Mouse (Mus musculus) cerebellum, adult 11-12 months (tissue): ENCODE data around the gene Cdadc1.
"Not testable (repeated sequence)": the region's sequence is repeated elsewhere in the genome, so short reads cannot be mapped to it uniquely, and the experiment has no call there.

ENCODE experiments used
- DNase-seq: peaks from one replicate; pipeline ENCODE4 v3.0.0; 2022

Gene Cdadc1

DNA sequence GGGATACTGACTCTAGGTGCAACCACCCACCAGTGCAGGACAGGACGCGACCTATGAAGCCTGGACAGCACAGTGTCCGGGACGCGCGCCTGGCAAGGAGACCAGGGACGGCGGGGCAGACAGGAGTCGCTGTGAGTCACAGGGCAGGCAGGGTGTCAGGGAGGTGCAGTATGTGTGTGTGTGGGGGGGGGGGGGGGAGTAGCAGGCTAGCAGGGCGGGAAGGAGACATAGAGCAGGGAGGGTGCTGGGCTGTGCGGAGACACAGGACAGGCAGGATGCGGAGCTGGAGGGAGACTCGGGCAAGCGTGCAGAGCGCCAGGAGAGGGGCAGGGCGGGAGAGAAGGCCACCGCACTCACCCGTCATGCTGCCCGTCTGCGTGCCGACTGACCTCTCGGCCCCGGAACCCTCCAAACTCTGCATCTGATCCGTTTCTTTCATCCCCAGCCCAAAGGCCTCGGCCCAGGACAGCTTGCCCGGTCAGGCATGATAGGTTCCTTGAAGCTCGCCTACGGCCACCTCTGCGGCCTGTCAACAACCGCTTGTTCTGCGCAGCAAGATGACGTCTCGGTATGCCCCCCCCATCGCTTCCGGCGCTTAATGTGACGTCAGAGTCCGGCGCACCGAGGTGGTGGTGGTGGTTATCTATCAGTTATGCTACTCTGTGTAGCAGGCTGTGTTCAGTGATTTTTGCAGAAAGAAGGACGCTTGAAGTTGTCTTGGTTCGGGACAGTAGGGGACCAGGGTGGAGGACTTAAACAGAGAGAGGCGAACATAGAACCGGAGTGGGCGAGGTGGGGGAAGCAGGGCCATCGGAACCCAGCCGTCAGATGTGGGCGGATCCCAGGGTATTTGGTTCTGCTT lies at the start of gene Cdadc1:
Gene Cdadc1 (minus strand): TSS at position 562 of the 862 bp plus-strand sequence.
- peak; percentile 93 for DNase-seq

DNA sequence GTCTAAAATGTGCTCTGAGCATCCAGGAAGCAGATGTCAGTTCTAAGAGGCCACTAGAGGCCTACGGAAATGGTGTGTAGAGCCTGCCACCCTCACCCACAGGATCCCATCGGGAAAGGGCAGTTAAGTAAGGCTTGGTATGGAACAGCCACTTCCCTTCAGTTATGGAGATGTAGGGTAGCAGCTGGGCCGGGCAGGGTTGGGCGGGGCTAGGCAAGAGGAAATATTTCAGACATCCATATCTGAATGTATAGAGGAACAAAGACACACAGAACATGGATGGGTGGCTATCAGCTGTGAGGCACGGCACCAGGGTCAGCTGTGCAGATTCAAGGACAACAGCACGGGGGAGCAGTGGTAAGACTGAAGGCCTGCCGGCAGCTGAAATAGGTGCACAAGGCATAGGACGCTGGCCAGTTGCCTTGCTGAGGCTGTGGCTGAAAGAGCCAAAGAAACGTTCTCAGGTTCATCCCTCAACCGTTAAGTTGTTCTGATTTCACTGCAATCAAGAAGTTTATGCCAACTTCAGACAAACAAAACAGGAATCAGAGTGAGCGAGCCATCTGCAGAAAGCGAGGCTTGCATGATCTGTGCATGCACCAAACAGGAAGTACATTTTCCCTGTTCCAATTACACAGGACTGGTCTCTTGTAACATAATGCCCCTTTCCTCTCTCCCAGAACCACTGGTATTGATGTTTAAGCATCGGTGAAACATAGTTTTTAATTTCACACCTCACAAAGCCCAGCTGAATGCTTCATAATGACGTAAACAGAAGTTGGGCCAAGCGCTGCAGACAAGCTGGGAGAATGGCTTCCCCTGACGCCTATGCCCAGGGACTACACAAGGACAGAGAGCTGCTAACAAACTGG lies 49.3 kb upstream of the Cdadc1 start:
- DNase-seq, result no peak

DNA sequence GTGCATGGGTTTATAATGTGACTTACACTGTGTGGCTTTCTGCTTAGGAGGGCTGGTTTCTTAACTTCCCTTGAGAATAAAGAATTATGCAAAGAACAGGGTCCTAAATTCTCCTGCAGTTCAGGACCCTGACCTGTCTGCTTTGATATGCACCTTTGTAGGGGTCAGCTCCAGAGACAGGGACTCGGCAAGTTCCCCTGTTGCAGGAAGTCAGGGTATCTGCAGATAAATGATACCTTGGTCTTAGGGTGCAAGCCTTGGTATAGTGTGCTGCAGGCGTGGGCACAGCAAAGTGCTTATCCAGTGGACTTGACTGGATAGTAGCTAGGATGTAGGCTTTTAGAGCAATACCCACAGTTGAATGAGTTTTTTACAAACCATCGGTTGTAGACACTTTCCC lies 47.1 kb upstream of the Cdadc1 start:
- no peak for DNase-seq

DNA sequence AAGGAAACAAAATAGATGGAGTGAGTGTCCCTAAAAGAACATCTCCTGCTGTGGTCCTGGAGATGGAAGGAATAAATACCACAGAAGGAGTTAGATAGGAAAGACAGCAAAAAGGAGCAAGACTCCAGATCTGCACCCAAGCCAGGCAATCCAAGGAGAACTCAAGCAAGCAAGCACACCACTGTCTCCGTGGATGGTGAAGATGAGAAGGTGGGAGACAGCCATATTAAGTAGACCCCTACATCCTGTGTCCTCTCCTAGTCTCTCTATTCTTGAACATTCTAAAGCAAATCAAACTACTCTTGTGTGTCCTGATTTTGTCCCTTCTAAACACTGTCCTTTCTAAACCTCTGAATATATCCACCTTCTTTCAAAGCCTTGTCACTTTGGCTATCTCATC lies 46.4 kb upstream of the Cdadc1 start:
- DNase-seq, result no peak

DNA sequence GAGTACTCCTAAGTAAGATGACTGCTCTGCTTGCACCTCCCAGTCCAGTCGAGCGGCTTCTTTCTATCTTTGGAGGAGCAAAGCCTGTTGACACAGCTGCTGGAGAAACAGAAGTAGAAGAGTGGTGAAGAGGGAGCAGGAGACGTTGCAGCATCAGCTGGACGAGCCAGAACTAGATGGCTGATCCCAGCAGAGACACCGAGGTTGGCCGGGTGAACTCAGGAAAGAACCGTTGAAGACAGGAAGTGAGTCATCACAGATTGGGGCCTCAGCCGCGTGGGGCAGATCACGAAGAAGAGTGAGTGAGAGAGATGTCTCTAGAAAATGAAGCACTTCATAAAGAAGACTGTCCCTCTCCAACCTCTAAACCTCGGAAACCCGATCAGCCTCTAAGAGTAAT lies 45.8 kb upstream of the Cdadc1 start:
- no peak for DNase-seq

DNA sequence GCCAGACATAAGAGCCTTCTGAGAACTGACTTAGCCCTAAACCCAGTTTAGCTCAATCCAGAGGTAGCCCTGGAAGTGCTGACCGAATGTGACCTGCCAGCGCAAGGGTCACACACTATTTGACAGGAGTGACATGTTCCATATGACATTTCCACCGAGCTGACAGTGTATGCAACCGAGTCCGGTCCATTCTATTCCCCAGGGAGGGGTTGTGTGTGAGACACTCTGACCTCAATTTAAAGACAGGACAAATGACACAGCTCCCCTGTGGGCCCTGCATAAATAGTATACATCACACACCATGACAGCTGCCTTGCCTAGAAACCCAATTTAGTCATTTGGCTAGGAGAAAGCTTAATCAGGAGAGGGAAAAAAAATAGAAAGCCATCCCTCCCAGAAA lies 44.1 kb upstream of the Cdadc1 start:
- no peak for DNase-seq

DNA sequence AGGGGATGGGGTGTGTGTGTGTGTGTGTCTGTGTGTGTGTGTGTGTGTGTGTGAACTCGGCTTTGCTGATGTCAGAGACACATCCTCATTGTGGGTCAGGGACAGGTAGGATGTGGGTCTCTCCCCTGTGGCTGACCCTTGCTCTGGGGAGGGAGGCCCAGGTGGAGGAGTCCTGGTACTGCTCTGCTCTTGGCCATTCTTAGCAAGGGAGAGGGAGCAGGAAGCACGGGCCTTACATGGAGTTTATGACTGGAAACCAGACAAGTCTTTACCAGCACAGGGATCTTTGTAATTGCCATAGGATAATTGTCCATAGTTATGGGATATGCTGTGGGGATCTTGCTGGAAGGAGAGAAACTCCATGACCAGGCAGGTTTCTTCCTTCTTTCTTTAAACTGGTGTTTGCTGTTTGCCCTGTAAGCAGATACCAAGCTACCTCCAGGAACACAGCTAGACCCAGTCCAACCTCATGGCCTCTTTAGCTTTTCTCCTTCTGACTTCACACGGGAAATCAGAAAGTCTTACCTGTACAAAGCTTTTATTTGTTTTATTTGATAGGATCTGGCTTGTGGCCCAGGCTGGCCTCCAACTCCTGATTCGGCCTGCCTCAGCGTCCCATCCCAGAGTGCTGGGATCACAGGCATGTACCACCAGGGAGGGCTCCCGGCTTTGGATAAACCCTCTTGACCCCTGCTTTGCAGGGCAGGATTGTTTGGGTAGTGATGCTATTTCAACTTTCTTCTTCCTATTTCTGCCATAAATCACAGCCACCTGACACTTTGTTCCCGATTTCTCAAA lies 41.3 kb upstream of the Cdadc1 start:
- DNase-seq, result no peak

DNA sequence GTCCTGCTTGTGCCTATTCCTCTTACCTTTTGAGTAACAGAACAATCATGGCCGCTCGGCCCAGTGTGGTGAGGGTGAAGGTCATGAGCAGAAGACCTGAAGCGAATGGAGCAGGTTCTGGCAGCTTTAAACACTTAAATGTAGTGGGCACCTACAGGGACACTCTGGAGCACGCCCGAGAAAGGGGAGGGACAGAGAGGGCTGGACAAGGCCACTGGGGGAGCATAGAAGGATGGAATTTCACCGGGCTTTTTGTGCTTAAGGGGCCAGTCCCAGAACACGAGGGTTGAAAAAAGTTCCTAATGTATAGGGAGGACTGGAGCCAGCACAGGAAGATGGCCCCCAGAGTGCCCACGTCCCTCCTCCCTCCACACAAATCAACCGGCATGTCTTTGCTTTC lies 36.2 kb upstream of the Cdadc1 start:
- DNase-seq, result no peak

DNA sequence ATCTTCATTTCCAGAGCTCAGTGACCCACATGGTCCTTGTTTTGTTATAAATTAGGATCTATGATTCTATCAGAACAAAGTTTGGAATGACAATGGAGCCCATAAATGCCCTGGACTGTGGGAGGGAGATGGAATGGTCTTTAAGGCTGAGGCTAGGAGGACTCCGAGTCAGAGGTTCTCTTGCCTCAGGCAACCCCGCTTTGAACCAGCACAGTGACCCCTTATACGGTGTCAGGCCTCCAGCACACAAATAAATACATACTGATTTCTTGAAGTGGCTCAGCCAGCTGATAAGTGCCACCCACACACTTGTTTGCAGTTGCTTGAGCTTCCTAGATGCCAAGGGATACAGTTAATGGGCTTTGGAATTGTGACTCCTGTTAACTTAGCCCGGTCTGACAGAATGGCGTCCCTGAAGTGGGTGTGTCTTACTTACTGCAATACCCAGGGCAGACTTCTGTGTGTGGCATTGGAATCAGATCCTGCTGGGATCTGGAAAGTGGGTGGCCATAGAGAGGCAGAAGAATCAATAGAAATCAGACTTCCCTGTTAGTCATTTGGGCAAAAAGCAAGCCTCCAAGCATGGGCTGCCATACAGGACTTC lies 35.6 kb upstream of the Cdadc1 start:
- no peak for DNase-seq

DNA sequence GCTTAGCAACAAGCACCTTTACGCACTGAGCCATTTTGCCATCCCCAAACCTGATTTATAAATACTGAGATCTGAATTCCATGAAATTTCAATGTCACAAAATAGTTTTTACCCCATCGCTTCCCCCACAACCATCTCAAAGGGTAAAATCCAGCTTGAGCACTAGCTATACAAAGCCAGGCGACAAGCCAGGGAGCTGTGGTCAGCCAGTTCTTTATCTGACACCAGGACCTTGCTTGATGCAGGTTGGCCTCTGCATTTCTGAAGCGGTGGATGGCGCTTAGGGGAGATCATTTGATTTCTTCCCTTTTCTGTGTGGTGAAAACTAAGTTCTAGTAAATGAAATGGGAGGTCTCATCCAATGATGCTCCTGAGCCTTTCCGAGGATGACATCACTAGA lies 34.3 kb upstream of the Cdadc1 start:
- no peak for DNase-seq

DNA sequence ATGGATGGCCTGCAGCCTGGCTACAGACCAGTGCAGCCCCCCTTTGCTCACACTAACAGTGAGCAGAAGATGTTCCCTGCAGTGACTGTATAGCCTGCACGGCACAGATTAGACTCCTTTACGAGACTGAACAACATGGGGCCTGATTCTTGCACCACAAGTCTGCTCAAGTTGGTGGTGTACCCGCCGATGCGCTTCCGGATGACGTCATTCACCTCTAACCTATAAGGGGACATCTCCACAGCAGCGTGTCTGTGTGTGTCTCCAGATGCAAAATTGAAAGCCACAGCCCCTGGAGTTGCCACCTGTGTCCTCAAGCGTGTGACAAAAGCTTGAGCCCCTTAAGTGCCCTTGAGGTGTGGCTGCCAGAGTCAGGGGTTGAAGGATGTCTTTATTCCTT lies 32.3 kb upstream of the Cdadc1 start:
- no peak for DNase-seq

DNA sequence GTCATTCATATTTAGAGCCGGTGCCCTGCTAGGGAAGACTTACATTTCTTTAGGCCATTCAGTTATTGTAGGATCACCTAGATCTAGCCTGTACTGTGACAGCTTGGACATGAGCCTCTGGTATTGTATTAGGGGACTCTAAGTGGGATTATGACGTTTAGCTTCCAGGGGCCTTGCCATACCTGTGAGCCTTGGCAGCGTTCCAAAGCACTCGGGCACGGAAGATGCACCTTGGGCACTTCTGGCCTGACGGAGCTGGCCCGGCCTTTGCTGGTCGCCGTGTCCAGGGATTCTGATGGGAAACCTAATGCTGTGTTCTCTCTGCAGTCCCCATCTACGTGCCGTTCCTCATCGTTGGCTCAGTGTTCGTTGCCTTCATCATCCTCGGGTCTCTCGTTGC lies 31.5 kb upstream of the Cdadc1 start:
- DNase-seq, result no peak

DNA sequence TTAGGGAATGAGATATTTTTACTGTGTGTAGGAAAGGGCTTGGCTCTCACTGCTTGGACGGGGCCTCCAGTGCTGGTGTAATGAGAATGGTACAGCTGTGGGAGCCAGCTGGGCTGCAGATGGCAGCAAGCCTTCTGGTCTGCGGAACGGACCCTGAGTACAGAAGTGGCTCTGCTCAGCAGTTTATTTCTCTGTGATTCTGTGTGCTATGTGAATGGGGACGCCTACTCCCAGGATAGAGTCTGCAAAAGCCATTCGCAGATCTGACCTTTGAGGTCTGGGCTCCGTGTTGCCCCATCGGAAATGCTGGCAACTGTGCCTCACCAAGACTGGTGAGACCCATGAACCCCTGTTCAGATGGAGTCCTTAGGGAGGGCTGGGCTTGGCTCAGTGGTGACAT lies 30.1 kb upstream of the Cdadc1 start:
- DNase-seq, result no peak

DNA sequence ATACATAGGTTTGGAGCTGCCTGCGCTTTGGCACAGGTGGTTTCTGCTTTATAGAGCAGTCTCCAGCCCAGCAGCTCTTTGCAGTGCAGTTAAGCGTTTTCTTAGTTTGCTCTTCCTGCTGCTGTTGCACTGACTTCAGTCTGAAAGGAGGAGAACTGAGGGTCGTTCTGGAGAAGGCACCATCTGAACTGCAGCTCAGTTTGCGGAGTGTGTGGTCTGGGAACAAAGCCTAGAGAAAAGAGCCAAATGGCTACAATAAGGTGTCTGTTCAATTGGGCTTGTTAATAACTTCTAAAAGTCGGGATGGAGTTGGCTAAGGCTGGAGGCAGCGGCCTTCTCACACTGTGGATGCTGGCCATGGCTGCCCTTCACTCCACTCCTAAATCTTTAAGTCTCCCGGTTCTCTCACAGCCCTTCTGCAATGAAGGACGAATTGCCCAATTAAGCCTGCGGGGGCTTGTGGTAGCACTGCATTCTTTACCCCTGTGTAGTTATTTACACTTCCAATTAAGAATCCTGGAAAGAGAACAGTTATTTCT lies 29.5 kb upstream of the Cdadc1 start:
- no peak for DNase-seq

DNA sequence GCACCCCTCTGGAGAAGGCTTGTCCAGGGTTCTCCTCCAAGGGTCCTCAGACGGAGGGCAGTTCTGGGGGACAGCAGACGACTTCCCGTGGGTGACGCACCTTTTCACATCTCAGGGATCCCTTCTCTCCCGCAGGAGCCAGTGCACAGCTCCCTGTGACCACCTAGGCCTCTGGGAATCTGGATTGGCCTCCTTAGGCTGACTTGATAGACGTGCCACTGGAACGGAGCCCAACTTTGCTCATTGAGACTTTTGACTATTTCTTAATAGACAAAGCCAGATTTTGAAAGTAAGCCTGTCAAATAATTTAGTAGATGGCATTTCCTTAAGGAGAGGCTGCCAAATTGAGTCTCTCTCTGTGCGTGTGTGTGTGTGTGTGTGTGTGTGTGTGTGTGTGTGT lies 29.0 kb upstream of the Cdadc1 start:
- no peak for DNase-seq

DNA sequence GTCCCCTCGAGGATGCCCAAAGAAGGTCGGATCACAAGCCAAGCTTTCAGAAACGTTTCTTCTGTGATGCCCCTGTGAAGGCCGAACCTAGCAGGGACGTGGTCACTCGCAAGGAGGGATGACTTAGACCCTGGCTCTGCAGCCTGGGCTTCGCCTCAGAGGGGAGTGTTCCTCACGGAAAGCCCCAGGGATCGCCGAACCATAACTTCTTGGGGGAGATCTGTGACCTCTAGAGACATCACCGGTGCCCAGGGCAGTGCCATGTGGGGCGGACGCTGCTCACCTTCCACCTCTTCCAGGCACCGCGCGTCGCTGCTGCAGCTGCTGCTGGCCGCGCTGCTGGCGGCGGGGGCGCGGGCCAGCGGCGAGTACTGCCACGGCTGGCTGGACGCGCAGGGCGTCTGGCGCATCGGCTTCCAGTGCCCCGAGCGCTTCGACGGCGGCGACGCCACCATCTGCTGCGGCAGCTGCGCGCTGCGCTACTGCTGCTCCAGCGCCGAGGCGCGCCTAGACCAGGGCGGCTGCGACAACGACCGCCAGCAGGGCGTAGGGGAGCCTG lies 28.1 kb upstream of the Cdadc1 start:
- no peak for DNase-seq

DNA sequence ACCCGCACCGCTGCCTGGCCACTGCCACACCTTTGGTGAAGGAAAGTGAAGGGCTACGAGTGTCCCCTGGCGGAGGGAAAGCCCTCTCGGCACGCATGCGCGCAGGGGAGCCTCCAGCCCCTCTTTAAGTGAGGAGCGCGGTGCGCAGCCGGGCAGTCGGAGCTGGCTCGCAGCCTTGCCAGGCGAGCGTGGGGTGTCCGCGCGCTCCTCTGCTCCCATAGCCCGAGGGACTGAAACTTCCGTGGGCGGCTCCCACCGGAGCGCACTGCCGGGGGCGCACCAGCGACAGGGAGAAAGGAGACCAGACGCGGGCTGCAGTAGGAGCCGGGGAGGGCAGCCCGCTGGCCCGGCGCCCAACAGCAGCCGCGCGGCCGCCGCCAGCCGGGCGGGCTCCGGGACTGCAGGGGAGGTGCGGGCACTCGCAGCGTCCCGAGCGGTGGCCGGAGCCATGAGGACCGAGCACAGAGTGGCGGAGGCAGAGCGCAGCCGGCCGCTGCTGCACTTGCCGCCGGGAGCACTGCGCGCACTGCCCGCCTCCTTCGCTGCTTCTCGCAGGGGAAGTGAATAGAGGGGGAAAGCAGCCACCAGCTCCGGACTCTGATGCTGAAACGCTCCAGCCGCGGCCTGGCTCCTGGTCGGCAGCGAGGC lies 27.5 kb upstream of the Cdadc1 start, which contains the start of gene Shisa2:
Gene Shisa2 (plus strand): TSS at position 151 of the 648 bp plus-strand sequence.
- DNase-seq, result peak; percentile 11

DNA sequence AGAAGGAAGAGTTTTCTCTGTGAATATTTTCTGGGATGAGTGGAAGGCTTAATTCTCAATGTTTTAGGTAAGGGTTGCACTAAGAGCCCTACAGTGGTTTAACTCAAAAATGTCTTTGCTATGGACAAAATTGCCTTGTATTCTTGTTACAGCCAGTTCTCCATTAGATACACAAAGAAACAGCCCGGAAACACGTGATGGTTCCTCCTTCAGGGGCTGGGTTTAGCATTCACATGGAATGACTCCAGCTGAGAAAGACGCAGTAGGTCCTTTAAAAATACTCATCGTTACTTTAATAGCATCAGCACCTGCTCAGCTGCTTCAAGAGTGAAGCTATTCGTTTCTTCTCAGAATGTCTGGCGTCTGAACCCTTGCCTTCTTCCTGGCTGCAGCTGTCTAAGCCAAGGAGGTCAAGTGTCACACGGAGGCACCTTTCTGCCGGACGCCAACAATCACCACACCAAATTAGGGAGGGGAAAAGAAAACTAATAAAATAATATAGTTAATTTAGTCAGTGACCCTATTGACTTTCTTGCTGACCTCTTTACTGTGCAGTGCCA lies 26.6 kb upstream of the Cdadc1 start:
- no peak for DNase-seq

DNA sequence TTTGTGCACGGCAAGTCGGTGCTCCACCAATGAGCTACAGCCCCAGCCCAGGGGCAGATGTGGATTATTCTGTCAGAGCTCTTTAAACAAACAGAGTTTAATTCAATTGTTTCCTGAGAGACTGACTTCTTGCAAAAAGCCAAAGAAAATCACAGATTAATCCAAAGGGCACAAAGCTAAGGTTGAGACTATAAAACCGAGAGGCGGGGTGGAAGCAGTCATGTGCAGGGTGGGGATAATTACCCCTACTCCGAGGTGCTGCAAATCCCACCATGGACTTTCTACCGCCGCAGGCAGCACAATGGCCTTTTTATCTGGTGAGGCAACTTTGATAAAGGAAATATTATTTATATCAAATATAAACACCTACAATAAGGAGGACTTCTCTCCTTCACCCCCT lies 19.0 kb upstream of the Cdadc1 start:
- DNase-seq, result no peak

DNA sequence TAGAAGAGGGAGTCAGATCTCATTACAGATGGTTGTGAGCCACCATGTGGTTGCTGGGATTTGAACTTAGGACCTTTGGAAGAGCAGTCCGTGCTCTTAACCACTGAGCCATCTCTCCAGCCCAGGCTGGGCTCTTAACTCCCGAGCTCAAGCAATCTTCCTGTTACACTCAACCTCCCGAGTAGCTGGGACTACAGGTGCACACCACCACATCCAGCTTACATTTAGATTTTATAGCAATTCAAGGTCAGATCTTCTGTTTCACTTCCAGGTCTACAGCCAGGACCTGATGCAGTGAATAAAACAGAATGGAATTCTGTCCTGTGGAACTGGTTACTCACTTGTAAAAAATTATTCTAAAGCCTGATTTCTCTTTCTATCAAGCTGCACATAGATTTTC lies 16.4 kb upstream of the Cdadc1 start:
- DNase-seq, result not testable (repeated sequence)

DNA sequence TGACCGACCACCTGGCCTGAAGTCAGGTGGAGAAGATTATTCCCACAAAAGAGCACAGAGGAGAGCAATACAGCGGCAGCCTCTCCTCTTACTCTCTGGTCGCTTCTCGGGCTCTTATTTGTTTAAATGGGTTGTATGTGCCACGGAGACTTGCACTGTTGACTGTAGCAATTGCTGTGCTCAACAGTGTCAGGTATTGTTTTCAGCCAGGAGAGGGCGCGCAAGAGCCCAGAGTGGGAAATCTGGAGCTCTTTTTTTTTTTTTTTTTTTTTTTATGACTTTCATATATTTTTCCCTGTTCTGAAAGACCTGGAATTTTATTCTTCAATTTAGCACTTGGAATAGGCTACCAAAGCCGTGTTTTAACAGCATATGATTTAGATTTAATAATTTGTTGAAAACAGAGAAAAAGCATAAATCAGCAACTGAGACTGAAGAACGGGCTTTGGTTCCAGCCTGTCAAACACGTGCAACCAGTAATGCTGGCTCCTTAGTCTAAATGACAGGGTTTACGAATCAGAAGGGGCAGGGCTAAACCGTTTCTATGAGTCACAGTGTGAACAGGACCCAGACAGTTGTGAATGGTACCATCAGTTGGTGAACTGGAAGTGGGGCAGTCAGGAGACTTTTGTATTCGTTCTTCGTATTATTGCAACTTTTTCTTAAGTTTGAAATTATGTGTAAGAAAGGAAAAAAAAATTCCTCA lies 15.3 kb upstream of the Cdadc1 start:
- no peak for DNase-seq
